Mouse (Mus musculus): ENCODE measurements around the gene Tma16. TPM values are rescaled to one million over a fixed set of nuclear protein-coding genes. Genes with fewer than 3 reads are reported as not detected.

The Tma16 gene
- polyA plus RNA-seq, 1 experiment = 1.2 TPM

- DNase-seq (ENCODE audit: low read depth, low spot score) = no peak
Observed at GRCm38 (mm10) chr8:66433577-66433976, 52.8 kb downstream of the Tma16 start.

GRCm38 (mm10) chr8:66430639-66431038 lies 55.7 kb downstream of the Tma16 start:
- 71% methylated on average over 2 of the region's 2 CpGs for WGBS

More at GRCm38 (mm10) chr8:66430639-66431038, 55.7 kb downstream of the Tma16 start:
- DNase-seq (ENCODE audit: low read depth, low spot score) = no peak

Other genes starting within 250 kb of the Tma16 start
- gene Tktl2, start 25.2 kb upstream of the Tma16 start, polyA plus RNA-seq (2012; rRNA removed) = not detected in 2 replicates
- gene Npy5r, start 201.6 kb upstream of the Tma16 start, polyA plus RNA-seq (2012; rRNA removed) = 0.05 TPM in 1 of 2 replicates, not detected in the other
- 0.34 and 0.38 TPM in 2 replicates for gene Npy1r, start 210.7 kb upstream of the Tma16 start, polyA plus RNA-seq (2012; rRNA removed)

All from large intestine, adult 2 months (tissue).